Mouse (Mus musculus): ENCODE data around the gene Cxcl16.

- no peak for TF ChIP-seq POLR2A (IDR thresholded peaks at IDR 0.05; ENCODE audit: insufficient read length, low read depth)
- TF ChIP-seq POLR2AphosphoS2 (IDR thresholded peaks at IDR 0.05; ENCODE audit: insufficient read length, low read depth), result no peak
- no peak for TF ChIP-seq USF1 (IDR thresholded peaks at IDR 0.05; ENCODE audit: low read depth)
- no peak for TF ChIP-seq MAX (IDR thresholded peaks at IDR 0.05; ENCODE audit: low read depth)
- no peak for TF ChIP-seq TCF12 (IDR thresholded peaks at IDR 0.05; ENCODE audit: insufficient read depth, poor library complexity, severe bottlenecking)
- no peak for TF ChIP-seq E2F4 (IDR thresholded peaks at IDR 0.05; ENCODE audit: insufficient read depth)
- TF ChIP-seq MYOG (IDR thresholded peaks at IDR 0.05; ENCODE audit: control insufficient read depth in 1 of 3, insufficient read depth in 1 of 3, insufficient read length in 2 of 3, low read depth in 2 of 3), result no peak
- TF ChIP-seq CEBPB (IDR thresholded peaks at IDR 0.05; ENCODE audit: insufficient read depth, poor library complexity, severe bottlenecking), result no peak
Observed at GRCm38 (mm10) chr11:70437426-70437825, 22.4 kb downstream of the Cxcl16 start.
